Mouse (Mus musculus) c-Kit-positive CD71-negative TER-119-negative erythroid progenitor cells, embryonic 14.5 days (primary cell): ENCODE data around the gene Hic2.

Experiments
- DNase-seq: peaks from one replicate; pipeline ENCODE4 v3.0.0-alpha.2; 2013; ENCODE audit warnings: low read depth

Gene Hic2

DNA sequence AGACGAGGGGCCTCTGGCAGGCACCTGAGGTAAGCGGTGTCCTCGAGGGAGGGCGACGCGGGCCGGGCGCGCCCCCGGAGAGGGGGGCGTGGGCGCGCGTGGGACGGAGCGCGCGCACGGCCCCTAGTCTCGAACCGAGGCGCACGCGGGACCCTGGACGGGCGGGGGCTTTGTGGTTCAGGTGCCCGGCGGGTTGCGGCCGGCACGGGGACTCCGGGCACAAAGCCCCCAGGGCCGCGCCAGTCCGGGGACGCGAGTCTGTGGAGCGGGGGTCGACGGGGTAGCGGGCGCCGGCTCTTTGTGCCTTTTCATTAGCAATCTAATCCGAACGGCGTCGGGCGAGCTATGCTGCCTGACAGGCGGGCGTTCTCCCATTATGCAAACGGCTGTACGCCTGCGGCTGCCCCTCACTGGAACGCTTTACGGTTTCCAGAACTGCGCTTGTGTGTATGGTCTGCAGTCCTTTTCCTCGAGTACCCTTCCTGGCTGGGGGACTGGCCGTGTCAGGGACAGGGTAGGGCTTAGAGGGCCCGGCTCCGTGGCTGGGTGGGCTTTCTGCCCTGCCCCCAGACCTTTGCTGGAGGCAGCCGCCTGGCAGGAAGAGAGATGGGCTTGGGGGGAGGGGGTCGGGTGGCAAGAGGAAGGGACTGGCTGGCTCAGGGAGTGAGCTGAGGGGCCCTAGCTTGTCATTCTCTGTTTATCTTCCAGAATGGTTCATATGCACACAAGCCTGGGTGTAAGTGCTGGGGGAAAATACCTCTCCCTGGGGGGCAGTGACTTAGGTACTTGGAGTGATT is 528 bp downstream of the Hic2 start:
- DNase-seq = peak; percentile 30

DNA sequence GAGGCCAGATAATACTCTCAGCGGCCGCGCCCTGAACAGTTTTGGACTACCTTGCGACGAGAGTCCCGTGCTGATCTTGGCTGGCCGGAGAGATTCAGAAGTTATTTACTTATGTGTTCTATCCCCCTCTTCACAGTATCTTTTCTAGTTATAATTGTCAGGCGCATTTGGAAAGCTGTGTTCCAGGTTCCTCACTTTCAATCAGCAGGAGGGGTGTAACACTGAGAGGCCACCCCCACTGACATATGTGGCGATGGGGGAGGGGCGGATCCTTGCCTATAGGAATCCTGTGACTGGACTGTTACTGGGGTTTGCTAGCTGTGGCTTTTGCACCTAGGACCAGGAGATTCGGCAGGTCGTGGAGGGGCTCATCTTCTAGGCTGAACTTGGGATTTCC is 1.1 kb downstream of the Hic2 start:
- DNase-seq = no peak

DNA sequence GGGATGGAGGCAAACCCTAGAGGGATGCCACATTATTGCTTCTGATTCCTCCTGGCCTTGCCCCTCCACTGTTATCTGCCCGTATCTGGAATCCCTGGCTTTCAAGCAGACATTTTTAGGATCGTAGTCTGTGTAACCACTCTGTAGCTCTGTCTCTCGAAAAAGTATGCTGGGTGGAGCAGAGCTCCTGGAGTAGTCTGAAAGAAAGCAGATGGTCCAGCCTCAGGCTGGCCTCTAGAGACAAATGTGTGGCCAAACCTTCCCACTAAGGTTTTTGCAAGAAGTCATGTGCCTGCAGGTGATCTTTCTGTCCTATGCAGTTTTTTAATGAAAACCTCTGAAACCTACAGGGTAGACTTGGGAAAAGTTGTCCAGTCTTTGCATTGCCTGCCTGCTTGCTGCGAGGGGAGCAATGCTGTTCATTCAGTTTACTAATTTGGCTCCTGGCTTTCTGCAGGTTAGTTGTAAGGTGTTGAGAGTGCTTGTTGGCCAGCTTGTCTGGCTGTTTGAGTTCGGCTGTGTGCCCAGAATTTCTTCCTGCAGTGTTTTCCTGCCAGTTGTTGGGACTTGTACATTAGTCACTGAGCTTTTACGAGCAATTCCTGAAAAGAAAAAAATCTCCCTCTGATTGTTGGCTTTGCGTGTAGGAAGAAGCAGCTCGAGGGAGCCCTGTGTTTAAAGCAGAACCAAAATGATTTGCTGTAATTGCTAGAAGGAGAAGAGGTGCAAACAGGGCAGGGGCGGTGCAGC is 1.7 kb downstream of the Hic2 start:
- no peak for DNase-seq

DNA sequence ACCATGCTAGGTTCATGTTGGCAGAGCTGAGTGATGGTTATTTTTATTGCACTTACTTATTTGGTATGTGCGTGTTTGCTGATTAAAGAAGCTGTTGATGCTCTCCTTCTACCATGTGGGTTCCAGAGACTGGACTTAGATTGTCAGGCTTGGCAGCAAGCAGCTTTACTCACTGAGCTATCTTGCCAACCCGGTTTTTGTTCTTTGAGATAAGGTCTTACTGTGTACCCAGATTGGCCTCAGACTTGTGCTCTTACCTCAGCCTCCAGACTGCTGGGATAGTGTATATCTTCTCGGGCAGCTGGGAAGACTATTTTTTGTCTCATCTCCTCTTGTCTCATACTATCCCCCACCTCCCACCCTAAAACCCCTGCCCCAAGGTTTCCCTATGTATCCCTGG is 4.3 kb downstream of the Hic2 start:
- no peak for DNase-seq

DNA sequence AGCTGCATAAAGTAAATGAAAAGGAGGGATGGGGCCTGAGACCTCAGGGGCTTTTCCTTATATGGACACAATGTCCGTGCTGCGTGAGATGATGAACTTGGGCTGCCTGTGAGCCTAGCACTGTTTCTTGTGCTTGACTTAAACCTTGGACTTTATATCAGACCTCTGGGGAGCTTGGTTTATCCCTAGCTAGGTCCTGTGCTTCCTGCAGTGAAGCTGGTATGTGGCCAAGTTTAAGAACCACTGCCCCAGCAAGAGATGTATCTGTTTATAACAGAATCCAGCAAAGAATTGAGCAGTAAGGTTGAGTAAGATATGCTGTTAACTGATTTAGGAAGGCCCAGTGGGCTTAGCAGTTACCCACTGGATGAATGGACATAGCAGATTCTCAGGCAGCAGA is 6.0 kb downstream of the Hic2 start:
- no peak for DNase-seq

DNA sequence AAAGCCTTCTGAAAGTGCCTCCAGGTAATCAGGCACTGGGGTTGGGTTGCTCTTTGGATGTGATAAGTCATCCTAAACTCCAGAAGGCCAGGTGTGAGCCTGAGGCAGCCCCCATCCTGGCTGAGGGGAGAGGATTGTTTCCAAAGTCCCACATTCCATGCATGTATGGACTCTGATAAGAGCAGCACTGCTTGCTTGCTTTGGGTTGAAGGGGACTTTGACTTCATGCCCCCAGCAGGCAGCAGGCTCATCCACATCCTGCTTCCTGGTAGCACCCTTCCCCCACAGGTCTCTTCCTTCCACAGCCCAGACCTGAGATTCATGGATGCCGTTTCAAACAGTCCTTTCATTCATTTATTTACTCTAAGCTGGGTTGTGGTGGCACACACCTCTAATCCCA is 10.4 kb downstream of the Hic2 start:
- no peak for DNase-seq

DNA sequence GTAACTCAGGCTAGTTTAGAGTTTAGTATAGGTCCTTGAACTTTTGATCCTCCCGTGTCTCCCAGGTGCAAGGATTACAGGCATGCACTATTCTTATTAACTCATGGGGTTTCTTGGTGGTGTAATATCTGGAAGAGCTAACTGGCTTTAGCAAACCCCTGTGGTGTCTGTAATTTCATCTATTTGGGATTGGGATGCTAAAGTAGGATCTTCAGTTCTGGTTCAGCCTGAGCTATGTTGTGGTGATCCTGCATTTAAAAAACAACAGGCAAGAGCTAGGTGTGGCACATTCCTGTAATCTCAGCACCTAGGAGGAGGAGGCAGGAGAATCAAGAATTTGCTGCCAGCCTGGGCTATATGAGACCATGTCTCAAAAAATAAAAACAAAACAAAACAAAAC is 11.6 kb downstream of the Hic2 start:
- no peak for DNase-seq

DNA sequence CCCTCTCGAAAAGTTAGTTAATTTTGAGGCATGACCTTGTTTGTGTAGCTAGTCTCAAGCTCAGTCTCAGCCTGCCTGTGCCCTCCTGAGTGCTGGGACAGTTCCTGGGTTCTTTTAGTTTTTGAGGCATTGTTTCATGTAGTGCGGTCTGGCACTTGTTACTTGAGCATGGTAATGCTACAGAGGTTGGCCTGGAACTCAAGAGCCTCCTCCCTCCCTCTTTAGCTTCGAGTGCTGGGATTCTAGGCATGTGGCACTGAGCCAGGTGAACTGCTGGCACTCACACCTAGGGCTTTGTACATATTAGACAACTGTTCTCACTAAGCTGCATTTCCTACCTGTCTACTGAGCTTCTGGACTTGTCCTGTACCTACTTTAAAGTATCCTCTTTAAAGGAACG is 14.4 kb downstream of the Hic2 start:
- no peak for DNase-seq

DNA sequence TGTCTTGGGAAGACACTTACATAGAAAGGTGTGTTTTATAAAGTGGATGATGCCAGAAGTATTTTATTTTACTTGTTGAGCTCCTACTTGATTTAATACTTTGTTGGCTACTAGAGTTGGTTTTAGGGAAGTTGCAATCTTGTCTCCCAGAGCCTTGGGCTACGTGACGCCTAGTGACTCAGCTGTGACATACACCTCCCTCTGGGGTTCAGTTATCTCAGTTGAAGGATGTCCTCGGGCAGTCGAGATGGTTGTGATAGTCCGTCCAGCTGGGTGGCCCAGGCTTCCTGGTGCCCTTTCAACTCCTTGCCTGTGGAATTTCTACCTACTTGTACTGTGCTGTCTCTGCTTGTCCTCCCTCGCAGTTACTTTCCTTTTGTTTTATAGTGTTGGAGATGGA is 15.8 kb downstream of the Hic2 start:
- DNase-seq = peak; percentile 47

DNA sequence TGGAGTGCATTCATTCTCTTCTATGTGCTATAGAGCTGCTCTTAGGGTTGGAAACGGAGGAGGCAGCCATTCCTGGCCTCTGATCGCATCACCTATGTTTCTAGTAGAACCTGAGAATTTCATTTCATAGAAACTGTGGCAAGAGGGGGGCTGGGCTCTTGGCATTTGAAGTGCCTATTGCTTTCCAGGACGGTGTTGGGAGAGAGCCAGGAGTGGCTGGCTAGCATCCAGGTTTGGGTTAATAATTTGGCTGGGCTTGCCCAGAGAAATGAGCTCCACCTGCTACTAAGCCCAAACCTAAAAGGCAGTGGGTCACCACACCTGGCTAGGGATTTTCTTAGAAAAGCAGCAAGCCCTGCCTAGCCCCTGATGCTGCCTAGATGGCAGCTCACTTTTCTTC is 18.2 kb downstream of the Hic2 start:
- DNase-seq = no peak

DNA sequence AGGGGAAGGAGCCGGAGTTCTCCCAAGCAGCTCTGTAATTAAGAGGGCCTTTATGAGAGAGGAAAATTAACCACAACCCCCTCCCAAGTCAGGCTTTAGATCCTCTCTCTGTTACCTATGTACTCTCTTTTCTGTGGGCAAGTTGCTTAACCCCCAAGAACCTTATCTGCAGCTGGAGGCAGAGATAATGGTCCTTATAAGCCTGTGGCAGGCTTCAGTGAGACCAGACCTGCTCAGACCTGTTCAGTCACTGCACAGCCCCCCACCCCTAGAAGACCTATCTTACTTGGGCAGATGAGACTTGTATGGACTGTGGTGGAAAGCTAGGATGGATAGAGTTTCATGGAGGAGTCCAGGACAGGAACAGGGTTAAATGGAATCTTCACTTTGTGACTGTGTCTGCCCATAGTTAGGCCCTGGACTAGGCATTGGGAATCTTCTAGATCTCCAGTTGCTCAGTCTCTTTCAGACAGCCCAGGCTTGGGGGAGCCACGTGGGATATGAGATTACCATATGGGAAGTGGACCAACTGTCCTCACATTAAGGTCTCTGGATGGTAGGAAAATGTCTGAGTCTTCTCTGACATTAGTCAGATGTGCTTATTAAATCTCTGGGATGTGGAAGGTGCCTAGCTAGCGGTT is 18.8 kb downstream of the Hic2 start:
- no peak for DNase-seq

DNA sequence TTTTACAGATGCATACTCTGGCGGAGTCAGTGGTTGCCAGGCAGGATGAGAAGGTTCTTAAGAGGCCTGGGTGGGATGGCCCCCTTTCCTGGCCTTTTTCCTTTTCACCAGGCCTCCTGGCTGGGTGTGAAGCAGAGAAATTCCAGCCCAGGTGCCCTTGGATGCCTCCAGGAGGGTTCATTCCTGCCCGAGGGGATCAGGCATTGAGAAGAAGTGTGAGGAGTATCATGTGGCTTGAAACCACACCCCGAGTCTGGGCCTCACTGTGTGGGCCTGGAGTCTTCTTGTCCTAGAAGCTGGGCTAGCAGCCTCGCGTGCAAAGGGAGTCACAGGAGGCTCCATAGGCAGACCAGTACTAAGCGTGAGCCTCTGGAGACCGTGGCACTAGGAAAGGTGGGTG is 19.5 kb downstream of the Hic2 start:
- DNase-seq = no peak

DNA sequence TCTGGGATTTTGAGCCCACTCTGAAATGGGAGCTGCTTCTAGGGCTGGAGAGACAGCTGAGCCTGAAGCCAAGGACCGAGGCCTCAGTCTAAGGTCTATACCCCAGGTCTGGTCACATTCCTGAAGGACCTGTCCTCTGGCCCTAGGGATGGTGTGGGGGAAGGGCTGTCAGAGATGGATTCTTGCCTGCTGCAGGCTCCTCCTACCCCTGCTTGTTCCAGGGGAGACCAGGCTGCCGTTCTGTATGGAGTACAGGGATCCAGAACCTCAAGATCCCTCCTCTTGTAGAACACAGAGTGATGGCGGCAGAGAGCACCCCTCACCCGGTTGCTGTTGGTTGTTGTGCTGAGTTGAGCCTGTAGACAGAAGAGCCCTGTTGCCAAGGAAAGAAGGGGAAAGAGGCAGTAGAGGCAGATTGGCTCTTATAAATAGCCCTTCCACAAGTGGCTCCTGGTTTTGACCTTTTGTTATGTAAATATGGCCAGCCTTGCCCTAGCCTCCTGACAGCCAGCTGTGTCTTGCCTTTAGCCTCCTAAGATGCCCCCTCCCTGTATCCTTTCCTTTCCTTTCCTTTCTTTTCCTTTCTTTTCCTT is 20.7 kb downstream of the Hic2 start:
- no peak for DNase-seq

DNA sequence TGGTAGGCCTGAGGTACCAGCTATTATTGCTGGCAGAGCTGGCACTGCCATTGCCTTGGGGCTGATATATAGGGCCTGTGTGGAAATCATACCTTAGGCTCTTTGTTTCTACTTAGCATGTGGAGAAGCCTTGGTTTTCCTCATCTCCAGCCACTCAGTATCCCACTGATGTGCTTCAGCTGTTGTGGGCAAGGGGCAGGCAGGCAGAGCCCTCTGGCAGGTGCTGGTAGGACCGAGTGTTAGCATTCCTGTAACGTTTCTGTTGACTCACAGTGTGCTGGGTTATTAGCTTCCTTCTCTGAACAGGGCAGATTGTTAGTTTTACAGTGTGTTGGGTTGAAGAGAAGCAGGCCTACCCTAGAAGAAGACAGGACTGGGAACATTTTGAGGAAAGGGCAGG is 21.9 kb downstream of the Hic2 start:
- no peak for DNase-seq

DNA sequence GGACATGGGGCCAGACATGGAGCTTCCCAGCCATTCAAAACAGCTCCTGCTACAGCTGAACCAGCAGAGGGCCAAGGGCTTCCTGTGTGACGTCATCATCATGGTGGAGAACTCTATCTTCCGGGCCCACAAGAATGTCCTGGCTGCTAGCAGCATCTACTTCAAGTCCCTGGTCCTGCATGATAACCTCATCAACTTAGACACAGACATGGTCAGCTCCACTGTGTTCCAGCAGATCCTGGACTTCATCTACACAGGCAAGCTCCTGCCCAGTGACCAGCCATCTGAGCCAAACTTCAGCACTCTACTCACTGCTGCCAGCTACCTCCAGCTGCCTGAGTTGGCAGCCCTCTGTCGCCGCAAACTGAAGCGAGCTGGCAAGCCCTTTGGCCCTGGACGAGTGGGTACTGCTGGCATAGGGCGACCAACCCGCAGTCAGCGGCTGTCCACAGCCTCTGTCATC is 24.0 kb downstream of the Hic2 start:
- DNase-seq = no peak

DNA sequence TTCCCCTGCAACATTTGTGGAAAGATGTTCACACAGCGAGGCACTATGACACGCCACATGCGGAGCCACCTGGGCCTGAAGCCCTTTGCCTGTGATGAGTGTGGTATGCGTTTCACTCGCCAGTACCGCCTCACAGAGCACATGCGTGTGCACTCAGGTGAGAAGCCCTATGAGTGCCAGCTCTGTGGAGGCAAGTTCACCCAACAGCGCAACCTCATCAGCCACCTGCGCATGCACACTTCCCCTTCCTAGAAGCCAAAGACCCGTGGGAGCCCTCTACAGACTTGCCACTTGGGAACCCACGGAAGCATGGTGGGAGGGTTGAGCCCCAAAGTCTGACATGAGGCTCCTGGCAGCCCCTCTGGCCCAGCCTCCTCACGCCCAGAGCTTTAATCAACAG is 25.5 kb downstream of the Hic2 start:
- DNase-seq = no peak

DNA sequence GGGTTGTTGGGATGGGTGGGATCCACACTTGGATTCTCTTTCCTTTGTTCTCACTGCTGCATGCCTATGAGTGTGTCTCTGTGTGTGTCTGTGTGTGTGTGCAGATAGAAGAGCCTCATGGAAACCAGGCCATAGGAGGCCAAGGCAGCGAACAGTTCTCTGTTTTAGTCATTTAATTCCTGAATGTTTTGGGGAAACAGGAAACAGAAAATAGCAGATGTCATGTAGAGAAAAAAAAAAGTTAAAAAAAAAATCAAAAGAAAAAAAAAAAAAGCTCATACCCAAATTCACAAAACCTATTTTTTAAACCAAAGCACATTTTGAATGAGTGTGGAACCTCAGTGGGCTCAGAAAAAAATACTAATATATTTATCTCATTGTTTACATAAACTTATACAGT is 28.0 kb downstream of the Hic2 start:
- DNase-seq = no peak

DNA sequence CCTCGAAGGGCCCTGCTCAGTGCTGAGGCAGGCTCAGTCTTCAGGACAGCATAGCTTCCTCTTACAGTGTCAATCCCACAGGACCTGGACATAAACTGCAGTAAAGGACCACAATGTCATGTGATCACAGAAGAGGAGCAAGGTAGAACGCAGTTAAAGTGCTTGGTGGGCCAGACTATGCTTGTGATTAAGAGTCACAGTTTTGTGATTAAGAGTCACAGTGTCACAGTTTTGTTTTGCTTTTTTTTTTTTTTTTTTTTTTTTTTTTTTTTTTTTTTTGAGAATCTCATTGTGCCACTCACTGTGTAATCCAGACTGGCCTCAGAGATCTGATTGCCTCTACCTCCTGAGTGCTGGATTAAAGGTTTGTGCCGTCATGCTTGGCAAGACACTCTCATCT is 32.7 kb downstream of the Hic2 start:
- no peak for DNase-seq

DNA sequence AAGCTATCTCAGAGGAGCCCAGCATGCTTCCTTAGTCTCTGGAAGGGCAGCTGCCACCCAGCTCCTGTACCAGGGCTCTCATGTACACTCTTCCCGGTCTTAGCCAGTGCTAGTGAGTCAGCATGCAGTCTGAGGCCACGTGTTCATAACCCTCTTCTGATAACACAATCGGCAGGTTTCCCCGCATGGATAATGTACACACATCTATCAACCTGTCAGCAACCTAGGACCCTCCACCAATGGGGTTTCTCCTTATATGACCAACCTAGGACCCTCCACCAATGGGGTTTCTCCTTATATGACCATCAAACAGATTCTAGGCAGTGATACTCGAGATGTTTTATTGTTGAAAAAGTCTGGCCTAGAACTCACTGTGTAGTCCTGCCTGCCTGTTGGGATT is 34.6 kb downstream of the Hic2 start:
- DNase-seq = no peak

DNA sequence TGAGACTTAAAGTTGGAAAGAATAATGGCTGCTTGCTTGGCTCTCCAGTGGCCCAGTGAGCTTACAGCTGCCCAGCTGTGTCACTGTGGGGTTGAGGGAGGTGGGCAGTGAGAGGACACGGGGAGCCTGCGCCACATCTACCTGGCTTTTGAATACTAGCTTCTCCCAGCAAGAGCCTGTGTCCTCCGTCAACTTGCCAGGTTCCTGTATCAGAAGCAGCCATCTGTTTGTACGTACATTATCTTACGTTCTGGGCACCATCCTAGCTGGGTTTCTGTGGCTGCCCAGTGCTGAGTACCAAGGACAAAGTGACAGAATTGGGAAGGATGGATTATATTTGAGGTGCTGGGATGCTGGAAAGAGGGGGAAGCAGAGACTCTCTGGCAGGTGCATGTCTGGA is 36.5 kb downstream of the Hic2 start:
- no peak for DNase-seq

DNA sequence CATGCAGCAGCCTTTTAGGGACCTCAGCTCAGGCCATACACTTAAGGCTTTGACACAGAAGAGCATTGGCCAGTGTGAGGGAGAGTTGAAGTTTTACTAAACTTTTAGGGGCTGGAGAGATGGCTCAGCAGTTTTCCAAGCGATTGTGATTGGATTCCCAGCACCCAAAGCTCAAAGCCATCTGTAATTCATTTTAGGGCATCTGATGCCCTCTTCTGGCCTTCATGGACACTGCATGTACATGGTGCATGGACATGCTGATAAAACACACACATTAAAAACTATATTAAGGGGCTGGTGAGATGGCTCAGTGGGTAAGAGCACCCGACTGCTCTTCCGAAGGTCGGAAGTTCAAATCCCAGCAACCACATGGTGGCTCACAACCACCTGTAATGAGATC is 37.8 kb downstream of the Hic2 start:
- no peak for DNase-seq

DNA sequence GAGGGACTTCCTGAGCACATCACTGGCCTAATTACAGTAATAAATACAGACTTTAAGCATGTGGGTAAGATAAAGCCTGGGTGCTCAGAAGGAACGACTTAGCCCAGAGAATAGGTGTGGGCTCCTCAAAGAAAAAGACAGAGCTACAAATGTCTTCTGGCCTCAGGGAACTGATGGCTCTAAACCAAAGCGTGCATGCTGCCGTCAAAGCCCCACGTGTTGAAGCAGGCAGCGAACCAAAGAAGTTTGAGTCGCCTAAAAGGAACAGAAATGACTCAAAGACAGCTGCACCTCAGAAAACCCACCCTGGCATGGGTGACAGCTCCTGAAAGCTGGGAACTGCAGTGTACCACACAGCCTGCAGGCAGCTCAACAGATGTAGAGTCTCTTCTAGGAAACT is 38.5 kb downstream of the Hic2 start:
- DNase-seq = no peak

DNA sequence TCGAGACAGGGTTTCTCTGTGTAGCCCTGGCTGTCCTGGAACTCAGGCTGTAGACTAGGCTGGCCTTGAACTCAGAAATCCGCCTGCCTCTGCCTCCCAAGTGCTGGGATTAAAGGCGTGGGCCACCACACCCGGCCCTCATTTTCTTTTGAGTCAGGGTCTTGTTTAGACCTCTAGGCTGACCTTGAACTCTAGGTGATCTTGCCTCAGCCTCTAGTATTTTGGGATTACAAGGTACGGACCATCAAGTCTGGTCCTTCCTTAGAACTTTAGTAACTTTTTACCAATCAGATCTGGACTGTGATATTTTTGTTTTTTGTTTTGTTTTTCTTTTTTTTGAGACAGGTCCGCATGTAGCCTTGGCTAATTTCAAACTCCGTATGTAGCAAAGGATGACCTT is 42.3 kb downstream of the Hic2 start, which contains the start of gene Tmem191c:
Gene Tmem191c, plus strand, starts transcription at position 357 of the 400 bp plus-strand sequence.
- no peak for DNase-seq
